Mouse (Mus musculus): Measurements from ENCODE around the gene Tcf3. TPM values are rescaled to one million over a fixed set of nuclear protein-coding genes. Genes with fewer than 3 reads are reported as not detected.
A peak's percentile ranks its signal among the peaks of the same experiment; 100 is the strongest.

The Tcf3 gene
- 10 to 100 TPM; 66.4 to 67.5 TPM for total RNA-seq (2021)
- long read RNA-seq, experiment 1, transcript Tcf3-209 (19 exons, 2,950 nt), result major isoform, 28 of 210 reads
- long read RNA-seq, experiment 1, transcript Tcf3-202 (19 exons, 2,829 nt), result minor isoform, 23 of 210 reads
- long read RNA-seq, experiment 1, transcript Tcf3-206 (19 exons, 2,928 nt), result minor isoform, 15 of 210 reads
- long read RNA-seq, experiment 1, transcript Tcf3-210 (19 exons, 2,839 nt), result minor isoform, 18 of 210 reads
- long read RNA-seq, experiment 1, partial matches to known transcripts, result 36 of 210 reads
- long read RNA-seq, experiment 1, other reads (novel, unspliced or antisense), result 60 of 210 reads
- long read RNA-seq, experiment 2, transcript Tcf3-207 (19 exons, 2,920 nt), result minor isoform, 19 of 288 reads
- long read RNA-seq, experiment 2, transcript Tcf3-209 (19 exons, 2,950 nt), result minor isoform, 34 of 288 reads
- long read RNA-seq, experiment 2, transcript Tcf3-202 (19 exons, 2,829 nt), result major isoform, 38 of 288 reads
- long read RNA-seq, experiment 2, transcript Tcf3-210 (19 exons, 2,839 nt), result minor isoform, 28 of 288 reads
- long read RNA-seq, experiment 2, partial matches to known transcripts, result 46 of 288 reads
- long read RNA-seq, experiment 2, other reads (novel, unspliced or antisense), result 80 of 288 reads

DNA sequence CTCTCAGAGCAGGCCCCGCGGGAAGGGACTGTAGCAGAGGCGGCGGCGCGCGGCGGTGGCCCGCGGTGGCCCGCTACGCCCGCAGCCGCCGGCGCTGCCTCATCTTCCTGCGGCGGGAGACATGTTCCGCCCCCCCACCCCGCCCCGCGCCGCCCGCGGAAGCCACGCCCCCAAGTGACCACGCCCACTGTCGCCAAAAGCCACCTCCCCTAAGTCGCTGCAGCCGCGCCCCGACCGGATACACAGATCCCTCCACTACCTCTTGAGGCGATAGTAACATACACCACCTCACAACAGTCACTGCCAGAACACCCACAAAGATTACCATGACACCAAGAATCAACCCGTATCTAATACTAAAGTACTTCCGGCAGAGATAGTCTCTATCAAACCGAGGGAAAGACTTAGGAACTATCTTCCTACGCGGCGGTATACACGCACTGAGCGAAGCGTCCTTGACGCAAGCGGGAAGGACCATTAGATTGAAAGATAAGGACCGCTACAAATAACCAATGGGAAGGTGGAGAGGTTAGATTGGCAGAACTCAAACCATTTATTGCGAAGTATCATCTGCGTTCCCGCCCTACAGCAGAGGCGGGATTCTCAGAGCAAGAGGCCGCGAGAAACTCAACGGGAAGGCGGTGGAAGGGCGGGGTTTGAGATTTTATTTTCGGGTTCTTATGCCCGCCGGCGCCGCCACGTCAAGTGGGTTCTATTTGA, at the start of gene Tcf3:
Gene Tcf3 (minus strand): TSS at position 135 of the 720 bp plus-strand sequence.
- DNase-seq (ENCODE audit: low spot score in 2 of 2), result peak; percentile 90 to 95

DNA sequence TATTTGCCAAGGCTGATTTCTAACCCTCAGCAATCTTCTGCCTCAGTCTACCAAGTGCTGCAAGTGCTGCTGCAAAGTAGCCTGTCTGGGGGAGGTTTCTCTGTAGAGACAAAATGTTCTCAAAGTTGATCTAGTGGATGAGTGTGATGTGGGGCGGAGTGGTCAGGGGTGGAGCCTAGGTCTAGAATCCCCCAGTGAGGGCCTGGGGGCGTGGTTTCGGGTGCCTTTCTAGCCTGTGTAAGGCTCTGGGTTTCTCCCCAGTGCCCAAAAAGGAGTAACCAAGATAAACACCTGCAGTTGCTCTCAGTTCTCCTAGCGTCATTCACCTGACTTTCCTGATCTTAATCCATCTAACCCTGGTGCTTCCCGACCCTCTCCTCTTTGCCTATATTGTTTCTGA, 47.6 kb upstream of the Tcf3 start:
- DNase-seq (ENCODE audit: low spot score in 2 of 2), result no peak

DNA sequence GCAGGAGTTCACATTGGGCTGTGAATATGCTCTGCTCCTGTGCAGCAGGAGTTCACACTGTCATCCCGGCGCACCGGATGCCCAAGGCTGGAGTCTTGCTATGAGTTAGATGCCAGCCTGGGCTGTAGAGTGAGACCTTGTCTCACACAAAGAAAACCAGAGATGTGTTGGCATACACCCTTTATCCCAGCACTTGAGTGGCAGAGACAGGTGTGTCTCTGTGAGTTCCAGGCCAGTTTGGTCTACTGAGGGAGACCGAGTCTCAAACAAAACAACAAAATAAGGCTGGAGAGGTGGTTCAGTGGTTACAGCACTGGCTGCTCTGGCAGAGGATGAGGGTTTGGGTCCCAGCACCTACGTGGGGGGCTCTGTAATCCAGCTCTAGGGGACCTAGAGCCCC, 45.1 kb upstream of the Tcf3 start:
- no peak for DNase-seq (ENCODE audit: low spot score in 2 of 2)

DNA sequence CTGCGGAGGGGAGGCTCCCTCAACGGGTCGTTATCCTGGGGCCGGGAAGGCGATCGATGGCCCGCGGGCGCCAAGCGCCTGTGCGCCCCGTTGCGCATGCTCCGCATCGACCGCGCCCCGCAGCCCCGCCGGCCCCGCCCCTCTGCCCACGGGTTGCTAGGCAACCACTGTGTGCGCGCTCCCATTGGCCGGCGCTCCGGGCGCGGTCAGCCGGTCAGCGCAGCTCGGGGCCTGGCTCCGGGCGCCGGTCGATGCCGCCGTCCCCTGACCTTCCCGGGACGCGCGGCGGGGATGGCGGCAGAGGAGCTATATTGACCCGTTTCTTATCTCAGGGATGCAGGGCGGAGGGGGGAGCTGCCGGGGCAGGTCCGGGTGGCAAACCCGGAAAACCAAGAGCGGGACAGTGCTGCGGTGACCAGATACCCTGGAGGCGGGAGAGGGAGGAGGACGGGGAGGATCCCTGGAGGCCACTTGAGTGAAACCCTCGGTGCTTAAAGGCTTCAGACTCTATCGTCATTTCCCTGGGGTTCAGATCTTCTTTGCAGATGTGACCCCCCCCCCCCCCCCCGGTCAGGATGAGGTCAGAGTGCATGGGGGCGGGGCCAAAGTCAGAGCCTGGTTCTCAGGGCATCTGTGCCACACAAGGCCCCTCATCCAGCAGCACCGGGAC, 42.0 kb upstream of the Tcf3 start:
- DNase-seq (ENCODE audit: low spot score in 2 of 2), result peak; percentile 86 to 92

DNA sequence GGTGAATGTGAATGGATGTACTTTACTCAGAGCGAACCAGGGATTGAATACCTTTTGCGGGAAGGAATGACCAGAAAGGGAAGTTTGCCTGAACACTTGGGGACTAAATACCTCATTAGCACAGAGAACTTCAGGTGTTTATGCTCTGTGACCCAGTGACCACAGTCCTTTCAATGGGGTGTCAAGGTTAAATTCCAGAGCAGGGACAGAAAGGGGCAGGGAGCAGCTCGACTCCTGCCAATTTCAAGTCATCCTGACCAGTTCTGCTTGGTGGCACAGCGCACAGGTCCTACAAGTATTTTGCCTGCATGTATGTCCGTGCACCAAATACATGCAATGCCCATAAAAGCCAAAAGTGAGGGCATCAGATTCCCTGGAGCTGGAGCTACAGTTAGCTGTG, 31.6 kb upstream of the Tcf3 start:
- no peak for DNase-seq (ENCODE audit: low spot score in 2 of 2)

DNA sequence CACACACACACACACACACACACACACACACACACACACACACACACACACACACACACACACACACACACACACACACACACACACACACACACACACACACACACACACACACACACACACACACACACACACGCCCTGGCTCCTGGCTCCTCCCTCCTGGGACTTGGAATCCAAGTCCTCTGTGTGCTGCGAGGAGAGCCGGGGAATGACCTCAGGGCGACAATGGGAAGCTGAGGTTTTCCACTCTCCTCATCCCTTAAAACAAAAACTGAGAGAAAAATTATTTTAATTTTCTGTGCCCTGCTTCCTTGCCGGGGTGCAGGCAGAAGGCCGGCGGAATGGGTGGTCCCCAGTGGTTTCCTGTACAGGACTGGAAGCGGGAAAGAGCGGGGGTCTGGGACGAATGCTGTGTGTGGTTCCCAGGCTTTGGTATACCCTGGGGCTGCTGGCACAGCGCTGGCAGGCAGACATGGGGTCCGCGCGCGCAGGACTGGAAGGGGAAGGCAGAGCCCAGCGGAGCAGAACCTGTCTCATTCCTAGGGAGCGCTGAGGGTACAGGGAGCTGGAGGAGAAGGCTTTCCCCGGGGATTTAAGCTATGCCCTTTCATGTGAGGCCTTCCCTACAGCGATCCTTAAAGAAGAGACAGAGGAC, 31.1 kb upstream of the Tcf3 start:
- DNase-seq (ENCODE audit: low spot score in 2 of 2), result no peak

DNA sequence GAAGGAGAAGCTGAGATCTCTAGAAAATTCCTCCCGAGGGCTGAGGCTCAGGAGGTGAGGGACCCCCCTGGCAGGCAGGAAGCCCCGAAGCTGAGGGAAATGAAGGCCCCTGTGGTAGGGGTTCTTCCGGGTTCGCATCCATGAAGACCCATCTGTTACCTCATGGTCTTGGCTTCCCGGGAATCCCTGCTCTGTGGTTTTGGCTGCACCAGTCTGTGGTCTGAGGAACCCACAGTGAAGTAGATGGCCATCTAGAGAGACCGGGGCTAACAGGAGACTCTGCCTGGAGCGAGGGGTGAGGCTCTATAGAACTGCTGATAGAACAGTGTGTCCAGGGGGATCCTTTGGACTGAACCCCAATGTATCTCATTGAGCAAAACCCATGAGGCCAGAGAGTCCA, 27.9 kb upstream of the Tcf3 start:
- no peak for DNase-seq (ENCODE audit: low spot score in 2 of 2)

DNA sequence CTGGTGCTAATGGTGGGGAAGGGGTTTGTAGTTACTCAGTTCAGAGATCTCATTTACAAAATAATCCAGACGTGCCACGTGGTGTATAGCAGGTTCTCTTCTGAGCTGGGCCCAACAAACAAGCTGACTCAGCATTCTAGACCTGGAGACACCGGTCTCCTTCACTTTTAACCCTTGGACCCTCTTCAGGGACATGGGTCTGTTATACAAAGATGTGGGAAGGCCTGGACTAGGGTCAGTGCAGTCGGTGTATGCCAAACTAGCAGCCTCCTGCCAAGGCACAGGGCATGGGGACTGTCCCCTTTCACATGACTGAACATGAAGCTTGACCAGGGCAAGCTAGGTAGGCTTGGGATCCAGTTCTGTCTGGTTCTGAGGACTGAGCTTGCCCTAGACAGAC, 26.9 kb upstream of the Tcf3 start:
- DNase-seq (ENCODE audit: low spot score in 2 of 2), result no peak

DNA sequence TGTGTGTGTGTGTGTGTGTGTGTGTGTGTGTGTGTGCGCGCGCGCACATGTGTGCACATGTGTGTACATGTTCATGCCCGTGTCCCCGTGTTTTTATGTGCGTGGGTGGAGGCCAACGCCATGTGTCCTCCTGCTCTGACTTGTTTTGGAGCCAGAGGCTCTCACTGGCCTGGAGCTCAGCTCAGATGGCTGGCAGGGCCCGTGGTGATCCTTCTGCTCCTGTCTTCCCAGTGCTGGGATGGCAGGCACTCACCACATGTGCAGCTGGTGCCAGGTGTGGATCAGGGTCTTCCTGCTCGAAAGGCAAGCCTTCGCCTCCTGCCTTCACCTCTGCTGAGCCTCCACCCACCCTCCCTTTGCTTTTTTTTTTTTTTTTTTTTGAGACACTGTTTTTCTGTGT, 26.2 kb upstream of the Tcf3 start:
- no peak for DNase-seq (ENCODE audit: low spot score in 2 of 2)

DNA sequence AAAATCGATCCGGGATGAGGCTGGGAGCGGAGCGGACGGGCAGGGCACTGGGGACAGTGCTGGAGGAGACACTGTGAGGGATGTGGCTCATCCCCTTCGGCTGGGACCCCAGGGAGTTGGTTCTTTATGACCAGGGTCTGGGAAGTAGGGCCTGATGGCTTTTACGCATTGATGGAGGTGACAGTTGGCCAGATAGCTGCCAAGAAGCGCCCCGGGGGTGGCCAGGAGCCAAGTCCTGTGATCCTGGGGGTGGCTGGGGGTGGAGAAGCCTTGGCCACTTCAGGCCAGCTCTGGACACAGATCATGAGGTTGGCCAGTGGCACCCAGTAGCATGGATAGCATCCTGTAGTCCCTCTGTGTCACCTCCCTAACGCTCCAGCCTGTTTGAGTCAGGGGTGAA, 25.8 kb upstream of the Tcf3 start:
- DNase-seq (ENCODE audit: low spot score in 2 of 2), result no peak

DNA sequence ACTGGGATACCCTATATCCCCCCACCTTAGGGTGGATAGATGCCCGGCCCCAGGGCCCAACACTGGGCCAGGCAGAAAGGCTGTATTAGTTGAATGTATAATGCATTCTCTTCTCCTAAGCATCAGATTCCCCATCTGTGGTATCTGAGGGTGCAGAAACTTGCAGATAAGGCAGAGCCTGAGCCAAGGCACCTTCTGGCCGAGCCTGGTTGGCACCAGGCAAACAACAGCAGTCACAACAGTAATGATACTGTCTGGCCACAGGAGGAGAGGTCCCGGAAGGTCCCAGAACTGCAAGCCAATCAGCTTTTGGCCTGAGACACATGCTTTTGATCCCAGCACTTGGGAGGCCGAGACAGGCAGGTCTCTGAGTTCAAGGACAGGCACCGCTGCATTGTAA, 22.2 kb upstream of the Tcf3 start:
- no peak for DNase-seq (ENCODE audit: low spot score in 2 of 2)

DNA sequence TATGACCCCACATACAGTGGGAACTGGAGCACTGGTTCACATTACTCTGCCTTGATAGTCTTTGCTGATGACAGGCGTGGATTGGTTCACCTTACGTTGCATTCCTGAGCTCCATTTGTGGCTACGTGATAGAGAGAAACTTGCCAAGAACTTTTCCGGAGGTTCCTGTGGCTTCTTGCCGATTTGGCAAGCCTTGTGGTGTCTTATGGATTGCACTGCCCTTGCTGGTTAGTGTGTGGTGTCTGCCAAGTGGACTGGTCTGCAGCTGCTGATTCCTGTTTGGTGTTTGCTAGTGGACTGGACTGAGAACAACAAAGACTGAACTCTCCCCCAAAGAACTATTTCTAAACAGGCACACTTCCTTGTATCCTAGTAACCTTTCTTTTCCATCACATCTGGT, 21.3 kb upstream of the Tcf3 start:
- DNase-seq (ENCODE audit: low spot score in 2 of 2), result no peak

DNA sequence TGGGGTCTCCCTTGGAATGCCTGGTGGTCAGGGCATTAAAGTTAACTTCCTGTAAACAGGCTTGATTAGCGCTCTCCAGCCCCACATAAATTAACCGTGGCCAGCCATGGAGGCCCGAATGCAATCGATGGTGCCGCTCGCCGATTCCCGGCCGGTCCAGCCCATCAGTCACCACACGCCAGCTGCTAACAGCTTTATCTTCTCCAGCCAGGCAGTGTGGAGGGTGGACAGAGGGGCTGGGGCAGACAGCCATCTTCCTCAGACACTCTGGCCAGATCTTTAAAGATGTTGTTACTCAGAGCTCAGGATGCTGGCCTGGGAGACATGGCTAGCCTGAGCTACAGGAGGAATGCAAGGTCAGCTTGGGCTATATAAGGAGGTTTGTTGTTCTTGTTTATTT, 20.2 kb upstream of the Tcf3 start:
- DNase-seq (ENCODE audit: low spot score in 2 of 2), result no peak

DNA sequence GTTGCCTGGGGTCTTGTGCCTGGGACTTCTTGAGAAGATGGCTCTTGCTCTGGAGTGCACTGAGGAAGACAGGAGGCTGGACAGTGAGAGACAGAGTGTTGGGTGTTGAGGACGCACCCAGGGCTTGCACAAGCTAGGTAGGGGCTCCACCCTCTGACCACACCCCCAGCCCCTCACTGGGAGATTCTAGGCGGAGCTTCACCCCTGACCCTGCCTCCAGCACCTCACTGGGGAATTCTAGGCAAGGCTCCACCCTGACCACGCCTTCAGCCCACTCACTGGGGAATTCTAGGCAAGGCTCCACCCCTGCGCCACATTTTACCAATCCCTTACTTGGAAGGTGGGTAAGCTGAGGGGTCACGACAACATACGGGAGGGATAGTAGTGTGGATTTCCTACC, 17.2 kb upstream of the Tcf3 start:
- DNase-seq (ENCODE audit: low spot score in 2 of 2), result no peak

DNA sequence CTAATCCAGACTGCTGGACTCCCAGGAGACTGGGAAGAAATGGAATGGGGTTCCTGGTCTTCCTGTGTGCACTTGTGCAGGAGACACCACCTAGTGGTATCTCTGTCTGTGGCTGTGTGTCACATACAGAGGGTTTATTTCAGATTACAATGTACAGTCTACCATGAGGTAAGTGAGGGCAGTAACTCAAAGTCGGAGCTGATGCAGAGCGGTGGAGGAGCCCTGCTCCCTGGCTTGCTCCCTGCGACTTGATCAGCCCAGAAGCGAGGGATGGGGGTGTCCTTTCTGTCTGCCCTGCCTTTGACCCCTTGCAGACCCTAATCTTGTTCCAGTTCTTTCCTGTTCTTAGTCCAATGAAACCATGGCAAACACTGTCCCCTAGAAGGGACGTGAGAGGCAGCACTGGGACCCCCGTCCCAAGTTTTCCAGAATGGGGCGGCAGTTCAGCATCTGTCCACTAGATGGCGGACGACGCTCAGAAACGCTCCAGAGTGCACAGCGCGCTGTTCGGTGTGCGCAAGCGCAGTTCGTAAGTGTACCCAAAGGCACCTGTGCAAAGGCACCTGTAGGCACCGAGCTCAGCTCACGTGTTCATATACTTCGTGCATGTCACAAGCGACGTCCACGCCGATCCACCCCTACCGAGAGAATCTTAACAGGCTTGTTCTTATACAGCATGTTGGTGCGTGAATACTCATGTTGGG, 12.6 kb upstream of the Tcf3 start:
- DNase-seq (ENCODE audit: low spot score in 2 of 2), result peak in 1 of 2 experiments; percentile 69

DNA sequence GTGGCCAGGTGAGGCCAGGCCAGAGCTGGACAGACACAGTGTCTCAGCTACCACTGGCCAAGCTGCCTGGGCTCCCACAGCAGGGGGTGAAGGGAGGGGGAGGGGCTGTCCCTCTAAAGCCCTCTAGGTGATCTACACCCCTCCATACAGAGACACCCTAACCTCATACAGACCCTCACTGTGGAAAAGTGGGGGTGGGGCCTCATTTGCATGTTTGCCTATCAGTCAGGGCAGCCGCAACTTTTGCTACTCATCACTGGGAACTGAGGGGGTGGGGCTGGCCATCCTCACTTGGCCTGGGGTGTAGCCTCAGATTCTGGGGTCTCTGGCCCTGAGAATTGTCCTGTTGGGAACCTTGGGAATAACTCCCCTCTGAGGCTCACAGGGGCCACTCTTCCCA, 11.6 kb upstream of the Tcf3 start:
- no peak for DNase-seq (ENCODE audit: low spot score in 2 of 2)

DNA sequence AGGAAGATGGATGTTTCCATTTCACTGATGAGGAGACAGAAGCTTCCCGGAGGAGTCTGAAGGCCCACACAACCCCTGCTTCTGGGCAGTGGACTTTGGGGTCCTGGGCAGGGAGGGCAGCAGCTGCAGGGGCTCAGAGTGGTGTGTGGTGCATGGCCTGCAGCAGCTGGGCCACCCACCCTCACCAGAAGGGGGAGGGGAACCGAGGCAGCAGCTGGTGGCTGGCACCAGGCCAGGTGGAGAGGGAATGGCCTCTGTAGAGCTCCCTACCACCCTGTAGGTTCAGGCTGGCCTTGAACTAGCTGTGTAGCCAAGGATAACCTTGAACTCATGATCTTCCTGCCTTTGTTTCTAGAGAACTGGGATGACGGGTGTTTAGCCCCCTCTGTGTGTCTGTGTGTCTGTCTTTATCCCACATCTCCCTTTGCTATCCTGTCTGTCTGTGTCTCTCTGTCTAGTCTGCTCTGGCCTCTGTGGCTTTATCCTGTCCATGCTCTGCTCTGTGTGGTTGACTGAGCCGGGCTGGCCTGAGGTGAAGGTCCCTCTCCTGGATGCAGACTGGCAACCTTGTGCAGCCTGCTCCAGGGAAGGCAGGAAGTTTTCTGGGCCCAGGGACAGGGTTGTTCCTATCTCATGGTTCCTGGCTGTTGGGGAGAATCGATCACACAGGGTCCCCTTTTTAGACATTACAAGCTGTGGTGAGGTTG, 11.0 kb upstream of the Tcf3 start:
- peak in 1 of 2 experiments; percentile 61 for DNase-seq (ENCODE audit: low spot score in 2 of 2)

DNA sequence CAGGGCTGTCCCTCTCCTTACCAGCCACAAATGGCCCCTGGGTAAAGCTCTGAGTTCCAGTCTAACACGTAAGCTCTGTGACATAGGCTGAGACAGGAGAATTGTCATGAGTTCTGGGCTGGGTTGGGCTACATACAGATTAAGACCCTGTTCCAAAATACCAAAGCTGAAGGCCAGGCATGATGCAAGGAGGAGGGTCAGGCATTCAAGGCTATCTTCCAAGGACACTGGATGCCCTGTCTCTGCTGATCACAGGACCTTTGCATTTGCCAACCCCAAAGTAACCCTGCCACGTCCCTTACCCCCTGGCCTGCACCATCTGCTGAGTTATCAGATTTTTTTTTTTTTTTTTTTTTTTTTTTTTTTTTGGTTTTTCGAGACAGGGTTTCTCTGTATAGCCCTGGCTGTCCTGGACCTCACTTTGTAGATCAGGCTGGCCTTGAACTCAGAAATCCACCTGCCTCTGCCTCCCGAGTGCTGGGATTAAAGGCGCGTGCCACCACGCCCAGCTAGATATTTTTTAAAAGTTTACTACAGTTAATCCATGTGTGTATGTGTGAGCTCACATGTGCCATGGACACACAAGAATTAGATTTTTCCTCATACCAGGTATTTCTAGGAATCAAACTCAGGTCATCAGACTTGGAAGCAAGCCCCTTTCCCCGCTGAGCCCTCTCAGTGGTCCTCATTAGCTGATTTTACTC, 10.3 kb upstream of the Tcf3 start:
- DNase-seq (ENCODE audit: low spot score in 2 of 2), result no peak

DNA sequence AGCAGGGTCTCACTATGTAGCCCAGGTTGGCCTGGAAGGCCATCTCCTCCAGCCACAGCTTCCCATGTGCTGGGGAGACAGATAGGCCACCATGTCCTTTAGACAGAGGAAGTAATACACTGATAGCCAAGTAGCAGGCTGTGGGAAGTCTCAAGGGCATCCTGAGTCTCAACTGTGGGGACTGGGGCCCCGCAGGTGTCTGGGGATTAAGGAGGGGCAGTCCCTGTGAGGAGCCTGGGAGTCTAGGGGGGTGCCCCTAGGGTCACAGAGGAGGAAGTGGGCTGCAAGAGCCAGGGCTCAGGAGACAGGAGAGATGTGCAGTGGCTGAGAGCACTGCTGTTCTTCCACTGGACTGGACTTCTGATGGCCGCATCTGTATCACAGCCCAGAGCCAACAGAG, 9.5 kb upstream of the Tcf3 start:
- no peak for DNase-seq (ENCODE audit: low spot score in 2 of 2)
